Mouse (Mus musculus) spleen, adult 12 weeks (tissue): ENCODE measurements around the gene Togaram2.
"Not testable (repeated sequence)": the region's sequence is repeated elsewhere in the genome, so short reads cannot be mapped to it uniquely, and the experiment has no call there.

Experiments
- DNase-seq: peaks from one replicate; pipeline ENCODE4 v3.0.0; 2022; ENCODE audit warnings: low spot score

Togaram2 gene

DNA sequence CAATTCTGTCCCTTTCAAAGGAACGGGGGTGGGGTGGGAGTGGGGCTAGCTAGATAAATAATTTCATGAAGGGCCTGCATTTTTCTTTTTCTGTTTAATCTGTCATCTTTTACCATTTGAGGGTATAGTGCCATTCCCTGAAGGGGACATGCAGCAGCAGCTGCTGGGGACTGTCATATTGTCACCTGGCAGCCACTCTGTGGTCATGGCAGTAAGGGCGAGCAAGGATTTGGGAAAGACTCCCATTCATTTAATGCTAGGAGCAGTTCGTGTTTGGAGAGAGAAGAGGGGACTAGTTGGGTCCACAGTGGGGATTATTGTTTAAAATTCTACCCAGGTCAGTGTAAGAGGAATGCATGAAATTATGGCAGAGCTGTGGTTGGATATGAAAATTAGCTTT, 63.4 kb downstream of the Togaram2 start:
- no peak for DNase-seq

DNA sequence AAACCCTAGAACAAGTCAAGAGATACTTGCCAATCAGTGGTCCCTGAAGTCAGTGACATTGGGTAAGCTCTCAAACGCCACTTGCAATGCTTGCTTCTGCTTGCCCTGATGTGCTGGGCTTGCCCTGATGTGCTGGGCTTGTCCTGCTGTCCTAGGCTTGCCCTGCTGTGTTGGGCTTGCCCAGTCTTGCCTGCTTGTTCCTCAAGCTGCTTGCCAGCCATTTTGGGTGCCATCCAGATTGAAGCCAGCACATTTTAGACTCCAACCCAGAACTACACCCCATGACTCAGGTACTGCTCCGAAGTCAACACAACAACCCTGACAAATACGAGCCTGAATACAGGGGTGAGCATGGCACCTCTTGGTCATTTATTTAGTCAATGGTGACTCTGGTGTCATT, 69.1 kb downstream of the Togaram2 start:
- DNase-seq: no peak

DNA sequence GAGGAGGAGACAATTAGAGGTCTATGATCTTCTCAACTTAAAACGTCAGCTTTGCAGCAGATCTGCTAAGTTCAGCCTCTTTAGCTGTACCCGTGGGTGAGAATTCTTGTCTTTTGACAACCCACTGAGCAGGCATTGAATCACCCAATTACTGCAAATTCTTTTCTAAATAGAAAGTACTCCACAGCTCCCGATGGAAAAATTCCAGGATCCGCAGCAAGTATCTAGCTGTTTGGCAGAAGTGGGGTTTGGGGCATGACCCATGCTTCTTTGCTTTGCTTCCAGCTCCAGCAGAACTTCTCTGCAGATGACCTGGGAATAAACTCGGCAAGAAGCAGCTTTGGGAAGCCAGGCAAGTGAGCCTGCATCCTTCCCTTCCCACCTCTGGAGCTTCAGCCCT, 69.9 kb downstream of the Togaram2 start:
- no peak for DNase-seq

DNA sequence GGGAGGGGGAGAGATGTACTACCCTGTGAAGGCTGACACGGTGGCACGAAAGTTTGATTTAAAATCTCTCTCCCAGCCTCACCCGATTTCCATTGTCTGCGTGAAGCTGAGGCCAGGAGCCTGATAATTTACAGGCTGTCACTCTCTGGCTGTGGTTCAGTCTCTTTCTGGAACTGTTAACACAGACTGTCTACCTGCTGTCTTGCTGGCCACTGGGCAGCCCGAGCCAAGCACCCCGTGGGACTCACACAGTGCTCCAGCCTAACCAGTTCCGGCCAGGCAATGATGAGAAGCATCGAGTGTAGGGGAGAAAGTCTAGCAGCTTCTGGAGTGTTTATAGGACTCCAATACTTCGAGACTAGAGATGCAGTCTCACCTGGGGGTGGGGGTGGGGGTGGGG, 73.1 kb downstream of the Togaram2 start:
- DNase-seq: no peak

DNA sequence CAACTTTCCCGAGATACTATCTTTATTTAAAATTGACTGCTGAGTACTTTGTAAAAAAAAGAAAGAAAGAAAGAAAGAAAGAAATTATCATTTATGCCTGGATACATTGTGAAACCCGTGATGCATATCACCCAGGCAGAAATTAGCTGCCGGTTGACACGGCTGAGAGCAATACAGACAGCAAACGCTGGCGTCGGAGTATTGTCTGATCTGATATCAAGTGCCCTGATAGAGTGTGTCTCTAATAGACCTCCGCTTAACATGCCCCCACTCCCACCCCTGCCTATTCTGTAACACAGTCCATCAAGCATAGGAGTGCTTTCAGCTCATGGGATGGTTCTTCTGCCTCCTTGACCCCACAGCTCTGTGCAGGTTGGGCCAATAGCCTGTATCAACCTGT, 74.5 kb downstream of the Togaram2 start:
- no peak for DNase-seq

DNA sequence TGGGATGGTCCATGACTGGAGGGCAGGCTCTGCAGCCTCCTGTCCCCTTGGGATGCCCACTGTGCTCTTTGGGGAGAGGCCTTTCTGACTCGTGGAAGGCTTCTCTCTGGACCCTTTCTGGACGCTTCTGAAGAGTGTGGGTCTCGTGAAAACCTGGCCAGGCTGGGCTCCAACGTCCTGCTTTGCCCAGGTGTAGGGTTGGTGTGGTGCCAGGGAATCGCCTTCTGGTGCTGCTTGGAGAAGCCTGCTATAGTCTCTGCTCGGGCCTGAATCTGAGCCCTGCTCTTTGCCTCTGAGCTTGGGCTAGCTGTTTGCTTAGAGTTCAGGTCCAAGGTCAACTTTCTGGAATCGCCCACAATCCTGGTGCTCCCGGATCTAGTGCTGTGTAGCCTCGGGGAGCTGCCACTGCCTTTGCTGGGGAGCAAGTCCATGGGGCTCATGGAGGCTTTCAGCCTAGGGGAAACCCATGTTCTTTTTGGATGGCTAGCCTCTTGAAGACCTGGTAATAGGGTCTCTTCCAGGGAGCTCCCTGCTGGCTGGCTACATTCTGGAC, 76.6 kb downstream of the Togaram2 start:
- DNase-seq: no peak

DNA sequence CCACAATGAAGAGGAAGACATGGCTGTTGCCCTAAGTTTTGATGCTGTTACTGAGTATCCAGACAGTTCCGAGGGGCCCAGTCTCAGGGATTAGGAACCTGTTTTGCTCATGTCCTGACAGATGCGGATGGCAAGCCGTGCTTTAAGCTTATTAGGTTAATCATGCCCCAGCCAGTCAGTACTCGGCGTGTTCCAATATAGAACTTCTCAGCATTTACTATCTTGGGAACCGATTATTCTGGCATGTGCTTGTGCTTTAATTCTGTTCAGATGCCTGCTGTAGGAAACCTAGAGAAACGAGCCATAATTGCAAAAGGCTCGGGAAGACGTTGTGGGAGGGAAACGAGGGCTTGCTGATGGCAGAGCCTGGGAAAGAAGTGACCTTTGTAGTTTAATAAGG, 79.8 kb downstream of the Togaram2 start, which contains the start of gene Pcare:
TSS of gene Pcare (minus strand) at position 64 of the 400 bp plus-strand sequence.
- DNase-seq: no peak

DNA sequence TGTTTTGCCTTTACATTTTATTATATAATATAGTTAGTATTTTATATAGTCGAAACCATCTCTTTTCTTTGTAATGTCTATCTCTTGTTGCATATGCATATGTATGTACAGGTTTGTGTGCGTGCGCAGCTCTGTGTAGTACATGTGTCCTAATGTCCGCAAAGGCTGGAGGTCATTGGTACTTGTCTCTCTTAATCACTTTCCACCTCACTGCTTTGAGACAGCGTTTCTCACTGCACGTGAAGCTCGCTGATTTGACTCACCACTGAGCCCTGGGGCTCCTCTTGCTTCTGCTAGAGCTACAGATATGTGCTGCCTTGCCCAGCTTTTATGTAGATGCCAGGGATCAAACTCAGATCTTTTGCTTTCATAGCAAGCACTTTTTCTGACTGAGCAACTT, 87.5 kb downstream of the Togaram2 start:
- DNase-seq: no peak

DNA sequence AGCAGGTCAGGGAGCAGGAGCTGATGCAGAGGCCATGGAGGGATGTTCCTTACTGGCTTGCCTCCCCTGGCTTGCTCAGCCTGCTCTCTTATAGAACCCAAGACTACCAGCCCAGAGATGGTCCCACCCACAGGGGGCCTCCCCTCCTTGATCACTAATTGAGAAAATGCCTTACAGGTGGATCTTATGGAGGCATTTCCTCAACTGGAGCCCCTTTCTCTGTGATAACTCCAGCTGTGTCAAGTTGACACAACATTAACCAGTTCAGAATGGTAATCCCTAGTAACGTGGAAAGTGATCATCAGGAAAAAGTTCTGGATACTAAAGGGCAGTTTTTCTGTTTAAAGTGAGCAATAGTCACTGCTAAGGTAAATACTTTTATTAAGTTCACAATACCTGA, 95.1 kb downstream of the Togaram2 start, which contains the start of gene Clip4:
TSS of gene Clip4 (plus strand) at position 301 of the 400 bp plus-strand sequence.
- DNase-seq: not testable (repeated sequence)

DNA sequence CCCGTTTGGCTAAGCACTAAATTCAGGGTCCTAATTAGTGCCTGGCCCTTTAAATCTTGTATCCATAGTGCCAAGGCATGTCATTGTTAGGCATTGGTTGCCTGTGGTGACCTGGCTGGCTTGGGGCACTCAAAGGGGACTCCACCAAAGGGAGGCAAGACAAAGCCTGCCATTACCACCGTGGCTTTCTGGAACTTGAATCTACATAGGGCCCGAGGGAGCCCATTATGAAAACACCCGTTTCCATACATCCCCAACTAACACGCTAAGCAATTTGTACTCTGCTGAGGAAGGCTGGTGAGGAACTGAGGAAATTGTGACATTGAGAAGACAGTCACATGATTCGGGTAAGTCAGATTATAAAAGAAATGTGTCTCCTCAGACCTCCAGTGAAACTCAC, 96.5 kb downstream of the Togaram2 start:
- DNase-seq: no peak

DNA sequence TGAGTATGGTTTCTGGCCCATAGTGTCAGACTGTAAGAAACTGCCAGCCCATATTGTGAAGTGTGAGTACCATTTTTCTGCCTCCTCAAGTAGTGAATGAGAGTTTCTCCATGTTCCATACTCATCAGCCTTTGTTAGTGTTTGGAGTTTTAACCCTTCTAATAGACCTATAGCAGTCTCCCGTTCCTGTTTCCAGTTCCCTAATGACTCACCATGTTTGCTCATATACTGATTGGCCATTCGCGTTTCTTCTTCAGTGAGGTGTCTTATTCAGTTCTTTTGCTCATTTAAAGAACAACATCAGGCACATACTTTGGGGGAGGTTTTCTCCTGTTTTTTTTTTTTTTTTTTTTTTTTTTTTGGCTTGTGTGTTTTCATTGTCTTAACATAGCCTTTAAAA, 97.6 kb downstream of the Togaram2 start:
- DNase-seq: no peak

DNA sequence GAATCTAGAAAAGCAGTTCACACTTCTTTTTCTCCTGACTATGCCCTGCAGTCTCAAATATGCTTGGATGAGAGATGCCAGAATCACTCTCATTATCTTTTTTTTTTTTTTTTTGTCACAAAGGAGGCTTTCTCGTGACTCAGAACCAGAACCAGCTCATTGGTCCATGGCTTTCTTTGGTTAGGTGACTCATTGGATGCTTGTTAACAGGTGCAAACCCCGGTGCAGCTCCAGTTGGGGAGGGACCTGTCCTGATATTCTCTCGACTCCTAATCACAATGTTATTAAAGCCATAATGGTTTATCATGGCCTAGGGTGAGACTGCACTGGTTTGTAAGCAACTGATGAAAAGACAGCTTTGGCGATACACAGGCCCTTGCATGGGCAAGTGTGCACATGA, 101.1 kb downstream of the Togaram2 start:
- no peak for DNase-seq

DNA sequence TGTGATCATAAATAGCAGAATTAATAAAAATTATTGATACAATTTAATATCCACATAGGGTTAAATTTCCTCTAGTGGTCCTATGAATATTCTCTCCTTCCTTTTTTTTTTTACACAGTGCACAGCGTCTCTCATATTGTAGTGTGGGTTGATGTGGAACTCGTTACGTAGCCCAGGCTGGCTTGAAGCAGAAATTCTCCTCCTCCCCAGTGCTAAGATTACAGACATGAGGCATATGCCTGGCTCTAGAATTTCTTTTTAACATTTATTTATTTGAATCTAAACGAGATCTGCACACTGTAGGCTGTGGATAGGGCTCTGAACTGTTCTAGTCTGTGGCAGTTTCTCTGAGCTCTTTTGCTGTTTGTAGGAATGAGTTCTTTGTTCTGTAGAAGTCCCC, 102.2 kb downstream of the Togaram2 start:
- DNase-seq: no peak

DNA sequence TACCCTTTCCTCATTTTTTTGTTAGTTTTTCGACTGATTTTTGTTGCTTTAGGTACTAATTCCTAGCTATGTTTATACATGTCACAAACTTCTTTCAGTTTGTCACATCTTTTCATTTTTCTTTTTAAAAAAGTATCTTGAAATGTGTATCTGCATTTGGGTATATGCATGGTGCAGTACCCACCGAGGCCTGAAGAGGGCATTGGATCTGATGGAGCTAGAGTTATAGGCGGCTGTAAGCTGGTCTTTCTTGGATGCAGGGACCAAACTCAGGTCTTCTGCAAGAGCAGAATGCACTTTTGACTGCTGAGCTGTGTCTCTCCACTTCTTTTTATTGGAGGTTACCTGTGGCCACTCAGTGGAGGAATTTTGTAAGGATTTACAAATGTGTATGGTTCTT, 105.6 kb downstream of the Togaram2 start:
- no peak for DNase-seq
